Mouse (Mus musculus): ENCODE data around the gene Ctxn1.

DNA sequence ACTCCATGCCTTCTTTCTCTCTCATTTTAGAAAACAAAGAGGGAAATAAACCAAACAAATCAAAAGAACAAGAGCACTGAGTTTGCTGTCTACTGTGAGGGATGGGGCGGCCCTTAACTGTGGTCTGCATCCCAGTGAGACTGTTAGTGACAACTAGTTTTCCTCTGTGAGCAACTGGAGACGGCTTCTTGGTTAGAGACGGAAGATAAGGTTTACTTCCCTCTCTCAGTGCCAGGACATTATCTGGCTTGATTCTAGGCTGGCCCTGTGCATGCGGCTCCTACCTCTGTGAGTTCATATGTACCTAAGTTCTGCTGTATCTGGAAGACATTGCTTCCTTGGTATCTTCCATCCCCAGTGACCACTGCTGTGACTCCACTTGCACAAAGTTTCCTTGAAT, 38.7 kb upstream of the Ctxn1 start:
- no peak for TF ChIP-seq CTCF (conservative IDR thresholded peaks at IDR 0.05; ENCODE audit: insufficient read depth, insufficient read length, low read depth, low read length)
- TF ChIP-seq POLR2A (IDR thresholded peaks at IDR 0.05; ENCODE audit: low read depth, low read length): no peak

All from kidney, adult 2 months (tissue).